Mouse (Mus musculus) midbrain, embryonic 15.5 days (tissue): Measurements from ENCODE around the gene 1810013L24Rik. TPM values are rescaled to one million over a fixed set of nuclear protein-coding genes. Genes with fewer than 3 reads are reported as not detected.
"Not testable (repeated sequence)": the region's sequence is repeated elsewhere in the genome, so short reads cannot be mapped to it uniquely, and the experiment has no call there.

Source experiments
- ATAC-seq: fragments of 200-750 bp; cut with Nextera tagmentation; replicated peaks from 2 replicates; pipeline ENCODE4 v1.8.0; 2017; ENCODE audit warnings: moderate TSS enrichment
- H3K27ac ChIP-seq: fragments of 300-500 bp; sonication (generic); 2 replicates; pipeline ENCODE4 v1.5.1; 2015; ENCODE audit warnings: mild to moderate bottlenecking, inconsistent platforms
- H3K27me3 ChIP-seq: fragments of 300-500 bp; sonication (generic); replicated peaks from 2 replicates; pipeline ENCODE4 v1.6.1; 2015; ENCODE audit warnings: inconsistent platforms
- H3K36me3 ChIP-seq: fragments of 300-500 bp; sonication (generic); replicated peaks from 2 replicates; pipeline ENCODE4 v1.6.1; 2015; ENCODE audit warnings: inconsistent platforms
- H3K4me1 ChIP-seq: fragments of 300-500 bp; sonication (generic); 2 replicates; pipeline ENCODE4 v1.6.1; 2015; ENCODE audit warnings: inconsistent platforms
- H3K4me2 ChIP-seq: fragments of 300-500 bp; sonication (generic); 2 replicates; pipeline ENCODE4 v1.6.1; 2015; ENCODE audit warnings: inconsistent platforms, mild to moderate bottlenecking, moderate library complexity
- H3K4me3 ChIP-seq: fragments of 300-500 bp; sonication (generic); 2 replicates; pipeline ENCODE4 v1.5.1; 2015; ENCODE audit warnings: mild to moderate bottlenecking, inconsistent platforms
- H3K9ac ChIP-seq: fragments of 300-500 bp; sonication (generic); 2 replicates; pipeline ENCODE4 v1.6.1; 2015; ENCODE audit warnings: mild to moderate bottlenecking, inconsistent platforms
- H3K9me3 ChIP-seq: fragments of 300-500 bp; sonication (generic); 2 replicates; pipeline ENCODE4 v1.6.1; 2016; ENCODE audit warnings: inconsistent platforms
- WGBS: fragments of 180-500 bp; shearing (Covaris S2); methylation state at CpG from one replicate; pipeline ENCODE4 v1.1.7; 2015; ENCODE audit warnings: mixed read lengths; 5-methylcytosine and 5-hydroxymethylcytosine counted together
- polyA plus RNA-seq: library from polyadenylated mRNA; unstranded; fragments of >200 nt; fragmentation: Nextera tagmentation; extraction: Ambion mirVana; gene quantifications from 2 replicates; pipeline ENCODE4 v1.2.1, GENCODE M21; 2015

The 1810013L24Rik gene
- polyA plus RNA-seq, 1 experiment from 2014 or later = 27.7 TPM

- Histone ChIP-seq H3K27me3 (no peaks in the 10 kb centered on the region), H3K27ac (no peak overlapping the region), H3K9ac (no peak overlapping the region), H3K4me3 (no peak overlapping the region), H3K36me3 (no peaks in the 10 kb centered on the region), H3K4me1 (peaks cover 5% of the 10 kb centered on the region; the same call in 1 of the 2 replicates), H3K9me3 (no peaks in the 10 kb centered on the region), H3K4me2 (no peak overlapping the region)
- no peak for ATAC-seq
- 92% methylated on average over 6 of the region's 6 CpGs for WGBS
Observed at GRCm38 (mm10) chr16:8871376-8871775, 41.5 kb downstream of the 1810013L24Rik start.

- H3K27me3 ChIP-seq = no peaks in the 10 kb centered on the region
- no peak overlapping the region for H3K27ac ChIP-seq
- no peaks in the 10 kb centered on the region for H3K9me3 ChIP-seq
- H3K36me3 ChIP-seq = no peaks in the 10 kb centered on the region
- H3K9ac ChIP-seq = no peak overlapping the region
- 50% methylated on average over 5 of the region's 5 CpGs for WGBS
- peaks cover 5% of the 10 kb centered on the region; the same call in 1 of the 2 replicates for H3K4me1 ChIP-seq
- H3K4me2 ChIP-seq = no peak overlapping the region
- ATAC-seq = no peak
- no peak overlapping the region for H3K4me3 ChIP-seq
Observed at GRCm38 (mm10) chr16:8872019-8872418, 42.1 kb downstream of the 1810013L24Rik start.

DNA sequence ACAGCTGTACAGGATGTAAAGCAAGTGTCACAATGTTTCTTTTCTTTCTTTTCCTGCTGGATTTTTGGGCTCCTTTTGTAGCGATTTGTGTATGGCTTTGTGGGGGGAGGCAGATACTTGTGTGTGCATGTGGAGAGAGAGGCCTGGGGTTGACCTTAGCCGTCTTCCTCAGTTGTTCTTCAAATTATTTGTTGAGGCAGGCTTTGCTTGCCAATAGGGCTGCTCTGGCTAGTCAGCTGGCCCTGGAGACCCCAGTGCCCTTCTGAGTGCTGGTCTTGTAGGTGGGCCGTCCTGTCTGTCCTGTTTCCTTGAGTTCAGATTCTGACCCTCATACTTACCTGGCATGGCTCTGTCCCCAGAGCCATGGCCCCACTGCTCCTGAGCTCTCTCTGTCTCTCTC lies 42.6 kb downstream of the 1810013L24Rik start:
- Histone ChIP-seq H3K36me3 (no peaks in the 10 kb centered on the region), H3K4me3 (no peak overlapping the region), H3K27ac (no peak overlapping the region), H3K4me2 (no peak overlapping the region), H3K27me3 (no peaks in the 10 kb centered on the region), H3K9me3 (no peaks in the 10 kb centered on the region), H3K4me1 (peaks cover 5% of the 10 kb centered on the region; the same call in 1 of the 2 replicates), H3K9ac (no peak overlapping the region)
- WGBS = 71% methylated on average over 3 of the region's 3 CpGs
- no peak for ATAC-seq

- Histone ChIP-seq H3K4me2 (no peak overlapping the region), H3K9me3 (no peaks in the 10 kb centered on the region), H3K27me3 (no peaks in the 10 kb centered on the region; the same call in 1 of the 2 replicates), H3K27ac (no peak overlapping the region), H3K4me3 (no peak overlapping the region), H3K36me3 (no peaks in the 10 kb centered on the region), H3K4me1 (peaks cover 4% of the 10 kb centered on the region; the same call in 1 of the 2 replicates), H3K9ac (no peak overlapping the region)
- no peak for ATAC-seq
- 15% methylated on average over 5 of the region's 5 CpGs for WGBS
Observed at GRCm38 (mm10) chr16:8880076-8880475, 50.2 kb downstream of the 1810013L24Rik start.

DNA sequence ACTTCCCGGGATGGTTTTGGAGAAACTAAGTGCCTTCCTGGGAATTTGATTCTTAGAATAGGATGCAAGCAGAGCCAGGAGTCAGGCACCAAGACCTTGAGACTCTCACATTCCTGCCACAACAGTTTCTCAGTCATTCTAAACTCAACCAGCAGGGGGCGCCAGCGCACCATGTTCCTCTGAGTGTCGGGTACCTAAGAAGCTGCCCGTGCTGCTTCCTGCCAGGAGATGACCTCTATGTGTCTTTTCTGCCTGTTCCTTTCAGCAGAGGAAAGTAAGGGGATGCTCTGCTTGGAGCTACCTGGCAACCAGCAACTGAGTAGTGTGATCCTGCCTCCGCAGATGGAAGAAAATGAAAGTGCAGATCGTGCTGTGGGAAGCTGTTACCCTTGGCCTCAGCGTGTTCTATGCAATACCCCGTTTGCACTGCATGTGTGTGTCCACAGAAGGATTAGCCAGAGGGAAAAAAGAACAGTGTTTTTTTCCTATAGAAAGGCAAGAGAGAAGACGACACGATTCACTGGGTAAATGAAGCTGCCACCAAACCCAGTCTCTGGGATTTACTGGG lies 53.9 kb downstream of the 1810013L24Rik start:
- WGBS = 32% methylated on average over 11 of the region's 11 CpGs
- Histone ChIP-seq H3K27ac (0 out of 2 replicates have a peak overlapping the region, but pooled peaks have one; percentile 25), H3K9ac (no peak overlapping the region), H3K4me3 (no peak overlapping the region), H3K4me2 (no peak overlapping the region), H3K36me3 (no peaks in the 10 kb centered on the region), H3K27me3 (no peaks in the 10 kb centered on the region; the same call in 1 of the 2 replicates), H3K9me3 (no peaks in the 10 kb centered on the region), H3K4me1 (peaks cover 4% of the 10 kb centered on the region; the same call in 1 of the 2 replicates)
- ATAC-seq = peak; percentile 34; the same call in 1 of the 2 replicates

DNA sequence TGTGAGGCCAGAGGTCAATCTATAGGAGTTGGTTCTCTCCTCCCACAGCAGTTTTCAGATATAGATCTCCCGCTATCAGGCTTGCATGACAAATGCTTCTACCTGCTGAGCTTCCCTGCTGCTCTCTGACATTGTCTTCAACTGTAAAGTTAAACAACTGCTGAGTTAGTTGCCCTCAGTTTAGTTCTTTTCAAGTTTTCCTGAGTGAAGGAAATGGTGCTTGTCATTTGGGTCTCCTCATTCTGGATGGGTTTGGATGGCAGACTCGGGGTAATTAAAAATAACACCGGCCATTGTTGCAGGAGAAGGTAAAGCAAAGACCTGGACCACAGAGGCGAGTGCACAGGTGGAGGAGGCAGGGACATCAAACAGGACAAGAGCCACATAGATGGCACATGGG lies 64.3 kb downstream of the 1810013L24Rik start:
- H3K4me2 ChIP-seq, H3K9ac ChIP-seq, H3K4me3 ChIP-seq, H3K27ac ChIP-seq, H3K36me3 ChIP-seq, H3K27me3 ChIP-seq, H3K4me1 ChIP-seq, H3K9me3 ChIP-seq, ATAC-seq: not testable (repeated sequence)
- WGBS = 59% methylated on average over 4 of the region's 4 CpGs

GRCm38 (mm10) chr16:8895301-8895700 lies 65.4 kb downstream of the 1810013L24Rik start:
- no peak overlapping the region for H3K4me2 ChIP-seq
- ATAC-seq = no peak
- H3K9ac ChIP-seq = no peak overlapping the region
- WGBS = 91% methylated on average over 4 of the region's 4 CpGs
- H3K27ac ChIP-seq = no peak overlapping the region
- H3K27me3 ChIP-seq = no peaks in the 10 kb centered on the region
- no peak overlapping the region for H3K4me3 ChIP-seq
- no peaks in the 10 kb centered on the region for H3K36me3 ChIP-seq
- no peaks in the 10 kb centered on the region for H3K4me1 ChIP-seq
- H3K9me3 ChIP-seq = no peaks in the 10 kb centered on the region

DNA sequence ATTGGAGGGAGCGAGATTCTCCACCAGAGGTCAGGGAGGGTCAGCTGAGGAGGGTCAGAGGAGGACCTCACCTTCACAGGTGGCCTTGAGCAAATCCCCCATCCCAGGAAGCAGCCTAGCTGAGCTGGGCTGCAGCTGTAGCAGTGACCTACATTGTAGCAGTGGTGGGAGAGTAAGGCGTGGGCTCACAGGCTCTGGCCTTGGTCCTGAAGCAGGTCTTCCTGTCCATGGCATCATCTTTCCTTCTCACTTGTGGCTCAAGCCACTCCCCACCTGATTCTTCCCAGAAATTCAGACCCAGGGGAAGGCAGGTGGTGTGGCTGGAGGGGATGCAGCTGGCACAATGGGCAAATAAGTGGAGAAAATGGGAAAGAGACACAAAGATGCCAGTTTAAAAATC lies 76.2 kb downstream of the 1810013L24Rik start:
- not testable (repeated sequence) for H3K27me3 ChIP-seq, H3K9ac ChIP-seq, H3K4me2 ChIP-seq, H3K27ac ChIP-seq, H3K4me1 ChIP-seq, H3K36me3 ChIP-seq, H3K9me3 ChIP-seq, ATAC-seq, H3K4me3 ChIP-seq
- 20% methylated on average over 2 of the region's 2 CpGs for WGBS

Other genes starting within 250 kb of the 1810013L24Rik start
- gene Pmm2, start 192.4 kb upstream of the 1810013L24Rik start, polyA plus RNA-seq = 45.8 and 49.9 TPM in 2 replicates
- gene Tmem186, start 192.4 kb upstream of the 1810013L24Rik start, polyA plus RNA-seq = 25.3 and 25.7 TPM in 2 replicates
- gene Carhsp1, start 157.9 kb upstream of the 1810013L24Rik start, polyA plus RNA-seq = 187 and 207 TPM in 2 replicates
- gene Gm5767, start 149.3 kb upstream of the 1810013L24Rik start, polyA plus RNA-seq = 0.31 and 0.40 TPM in 2 replicates
- gene Usp7, start 37.8 kb upstream of the 1810013L24Rik start, polyA plus RNA-seq = 32.2 and 34.2 TPM in 2 replicates